Mouse (Mus musculus) natural killer cell, adult 2 months (primary cell): ENCODE data around the gene Vps50.
"Not testable (repeated sequence)": the region's sequence is repeated elsewhere in the genome, so short reads cannot be mapped to it uniquely, and the experiment has no call there.

Source experiments
- DNase-seq, 2 experiments: peaks; one replicate each; pipeline ENCODE4 v3.0.0; 2022; ENCODE audit warnings: low spot score in 2 of 2

Vps50 gene

DNA sequence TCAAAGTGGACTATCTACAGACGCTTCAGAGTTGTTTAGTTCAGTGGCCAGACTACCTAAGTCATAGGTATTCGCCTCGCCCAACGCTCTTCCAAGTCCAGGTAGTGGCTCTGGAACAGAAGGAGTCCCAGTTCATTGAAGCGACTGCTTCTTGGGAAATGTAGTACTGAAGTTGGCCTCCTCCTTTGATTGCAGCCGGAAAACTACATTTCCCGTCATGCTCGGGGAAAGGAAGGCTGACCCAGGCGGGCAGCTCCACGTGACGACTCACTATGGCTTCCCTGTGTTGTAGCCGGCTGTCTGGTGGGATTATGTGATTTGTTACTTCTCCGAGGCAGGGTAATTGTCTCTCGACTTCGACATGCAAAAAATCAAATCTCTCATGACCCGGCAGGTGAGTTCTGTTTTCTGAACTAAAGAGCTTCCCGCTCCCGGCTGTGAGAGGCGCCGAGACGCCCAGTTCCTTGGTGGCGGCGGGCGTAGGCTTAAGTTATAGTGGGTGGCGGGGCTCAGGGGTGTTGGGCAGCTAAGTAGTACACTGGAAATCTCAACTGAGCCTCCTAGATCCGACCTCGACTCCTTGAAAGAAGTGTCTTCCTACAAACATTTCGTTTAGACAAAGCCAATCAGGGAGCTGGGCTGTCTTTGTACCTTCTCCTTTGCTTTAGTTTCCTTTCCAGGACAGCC, at the start of gene Vps50, which contains the start of gene Hepacam2:
Vps50 (plus strand) TSS at position 221 of the 687 bp plus-strand sequence.
Hepacam2 (minus strand) TSS at position 137 of the 687 bp plus-strand sequence.
- DNase-seq = peak; percentile 70 to 79

DNA sequence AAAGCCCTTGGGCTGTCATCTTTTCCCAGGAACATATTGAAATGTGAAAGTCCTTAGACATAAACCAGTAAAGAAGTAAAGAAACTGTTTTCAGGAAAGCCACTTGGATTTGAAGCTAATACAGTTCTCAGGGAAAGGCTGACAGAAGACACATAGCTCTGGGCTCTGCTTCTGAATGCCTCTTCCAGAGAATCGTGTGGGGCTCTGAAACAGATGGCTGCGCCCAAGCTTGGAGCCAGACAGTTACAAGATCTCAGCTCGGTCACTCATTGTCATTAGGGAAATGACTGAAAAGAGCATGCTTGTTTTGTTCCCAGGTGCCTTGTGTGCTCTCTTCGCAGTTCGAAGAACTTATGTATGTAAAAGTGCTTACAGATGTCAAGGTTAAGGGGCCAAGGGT, 43.8 kb upstream of the Vps50 start:
- no peak for DNase-seq

DNA sequence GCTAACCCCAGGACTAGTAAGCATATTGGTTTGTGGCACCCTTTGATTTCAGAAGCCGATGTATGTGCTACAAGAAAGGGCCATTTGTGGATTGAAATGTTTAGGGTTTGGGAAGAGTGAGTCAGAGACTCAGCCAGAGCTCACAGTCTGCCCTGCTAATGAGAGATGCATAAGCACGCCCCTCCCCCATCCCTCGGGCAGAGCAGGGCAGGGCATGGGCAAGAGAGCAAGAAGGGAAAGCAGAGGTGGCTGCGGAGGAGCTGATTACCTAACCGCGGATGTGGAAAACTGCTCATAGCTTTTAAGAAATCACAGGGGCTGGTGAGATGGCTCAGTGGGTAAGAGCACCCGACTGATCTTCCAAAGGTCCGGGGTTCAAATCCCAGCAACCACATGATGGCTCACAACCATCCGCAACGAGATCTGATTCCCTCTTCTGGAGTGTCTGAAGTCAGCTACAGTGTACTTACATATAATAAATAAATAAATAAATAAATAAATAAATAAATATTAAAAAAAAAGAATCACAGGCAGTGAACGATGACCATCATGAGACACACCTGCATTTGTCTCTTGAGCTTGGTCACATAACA, 42.1 kb upstream of the Vps50 start:
- DNase-seq = no peak

DNA sequence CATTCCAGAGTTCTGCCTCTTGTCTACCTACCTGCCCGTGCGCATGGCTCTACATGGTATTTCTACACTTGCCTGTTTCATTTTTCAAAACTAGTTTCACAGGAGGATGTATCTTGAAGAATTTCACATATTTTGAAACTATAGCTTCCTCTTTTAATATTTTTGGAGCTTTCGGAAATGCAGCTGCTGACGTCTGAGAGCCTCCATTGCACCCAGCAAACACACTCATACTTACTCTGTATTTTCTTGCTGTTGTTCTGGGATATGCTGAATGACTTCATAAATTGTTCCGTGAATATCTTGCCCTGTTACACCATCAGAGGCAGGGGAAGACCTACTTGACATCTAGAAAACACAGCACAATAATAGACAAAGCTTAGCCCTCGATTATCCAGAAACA, 35.2 kb upstream of the Vps50 start:
- DNase-seq = no peak

DNA sequence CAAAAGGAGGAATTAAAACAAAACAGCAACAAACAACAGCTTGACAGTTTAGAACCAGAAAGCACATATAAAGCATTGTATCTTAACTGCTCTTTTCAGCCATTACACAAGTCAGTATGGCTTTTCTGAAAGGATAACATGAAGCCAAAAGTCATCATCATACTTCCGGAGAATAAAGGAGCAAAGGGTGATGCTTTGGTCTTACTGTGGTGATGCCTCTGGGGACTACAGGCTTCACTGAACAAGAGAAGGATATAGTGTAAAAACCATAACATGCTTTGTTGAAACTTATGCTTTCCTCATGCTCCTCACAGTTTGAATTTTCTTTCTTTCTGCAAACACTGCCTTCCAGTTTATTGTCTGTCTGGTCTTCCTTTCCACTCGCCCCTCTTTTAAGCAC, 34.6 kb upstream of the Vps50 start:
- DNase-seq = no peak

DNA sequence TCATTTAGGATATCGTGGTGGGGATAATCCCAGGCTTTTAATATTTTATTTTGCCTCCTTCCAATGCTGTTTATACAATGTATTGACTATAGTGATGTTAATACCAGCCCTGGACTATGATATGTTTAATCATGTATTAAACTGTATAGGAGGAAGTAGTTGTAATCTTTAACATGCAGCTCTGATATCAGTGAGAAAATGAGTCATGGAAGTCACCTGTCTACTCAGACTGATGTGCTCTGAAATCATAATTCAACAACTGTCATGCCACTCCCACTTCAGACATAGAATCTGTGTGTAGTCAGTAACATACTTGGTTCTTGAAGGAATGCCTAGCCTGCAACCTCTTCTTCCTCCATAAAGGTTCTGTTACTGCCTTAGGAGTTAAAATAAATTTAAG, 29.6 kb upstream of the Vps50 start:
- DNase-seq = no peak

DNA sequence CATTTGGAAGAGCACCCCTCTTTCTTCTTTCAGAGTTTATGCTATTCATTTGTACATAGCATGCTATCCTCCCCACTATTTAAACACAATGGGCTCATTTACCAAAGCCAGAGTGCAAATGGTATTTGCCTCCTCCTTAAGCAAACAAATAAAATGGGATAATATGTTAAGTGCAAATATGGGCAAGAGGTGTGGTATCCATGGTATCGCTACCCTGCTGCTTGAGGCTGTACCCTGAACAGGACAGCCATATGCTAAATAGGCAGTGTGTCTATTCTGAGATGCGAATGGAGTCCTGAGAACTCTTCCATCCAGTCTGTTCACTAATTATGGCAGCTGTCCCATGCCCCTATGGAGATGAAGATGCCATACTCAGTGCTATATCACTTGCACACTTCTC, 27.5 kb upstream of the Vps50 start:
- DNase-seq = no peak

DNA sequence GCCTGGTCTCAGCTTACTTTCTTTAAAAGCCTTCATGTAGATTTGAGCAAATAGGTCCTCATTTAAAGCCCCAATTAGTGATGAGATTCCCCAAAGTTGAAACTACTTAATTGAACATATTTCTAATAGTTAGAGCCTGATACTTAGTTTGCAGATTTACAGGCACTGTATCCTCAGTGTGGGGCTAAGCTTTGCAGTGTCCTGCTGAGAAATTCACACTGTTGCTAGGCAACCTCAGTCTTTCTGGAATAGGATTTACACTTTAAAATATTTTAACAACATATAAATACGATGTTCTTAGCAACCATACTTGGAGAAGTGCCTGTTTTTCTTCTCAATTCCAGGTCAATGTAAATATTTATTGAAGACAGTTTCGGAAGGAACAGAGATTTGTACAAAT, 21.9 kb upstream of the Vps50 start:
- no peak for DNase-seq

DNA sequence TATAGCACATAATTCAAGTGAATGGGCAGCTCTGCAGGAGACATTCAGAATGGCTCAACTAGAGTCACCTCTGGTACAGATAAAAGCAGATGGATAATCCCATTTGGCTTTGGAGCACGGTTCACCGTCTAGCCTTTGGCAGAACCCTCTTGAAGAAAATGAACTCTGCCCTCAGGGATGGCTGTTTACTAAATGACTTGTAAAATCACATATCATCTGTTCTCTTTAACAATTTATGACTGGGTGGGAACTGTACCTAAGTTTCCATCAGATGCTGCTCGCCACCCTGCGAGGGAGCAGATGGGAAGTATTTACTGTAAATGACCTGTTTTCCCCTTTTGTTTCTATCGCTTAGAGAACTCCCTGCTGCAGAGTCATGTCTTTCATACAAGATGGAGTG, 18.3 kb upstream of the Vps50 start:
- DNase-seq = no peak

DNA sequence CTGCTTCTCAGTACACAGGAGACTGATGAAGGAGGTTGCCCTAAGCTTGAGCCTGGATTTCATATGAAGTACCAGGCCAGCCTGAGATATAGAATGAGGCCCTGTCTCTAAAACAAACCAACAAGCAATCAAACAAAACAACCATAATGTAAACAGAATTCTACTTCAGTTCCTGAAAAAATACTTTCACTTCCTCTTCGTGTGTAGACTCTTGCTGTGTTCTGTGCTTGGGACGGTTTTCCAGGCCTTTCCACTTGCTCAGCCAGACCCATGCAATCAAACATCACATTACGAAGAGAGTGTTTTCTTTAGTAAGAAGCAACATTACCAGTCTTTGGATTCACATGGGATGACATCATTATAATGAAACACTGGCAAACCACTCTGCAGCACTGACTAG, 16.5 kb upstream of the Vps50 start:
- DNase-seq = no peak

DNA sequence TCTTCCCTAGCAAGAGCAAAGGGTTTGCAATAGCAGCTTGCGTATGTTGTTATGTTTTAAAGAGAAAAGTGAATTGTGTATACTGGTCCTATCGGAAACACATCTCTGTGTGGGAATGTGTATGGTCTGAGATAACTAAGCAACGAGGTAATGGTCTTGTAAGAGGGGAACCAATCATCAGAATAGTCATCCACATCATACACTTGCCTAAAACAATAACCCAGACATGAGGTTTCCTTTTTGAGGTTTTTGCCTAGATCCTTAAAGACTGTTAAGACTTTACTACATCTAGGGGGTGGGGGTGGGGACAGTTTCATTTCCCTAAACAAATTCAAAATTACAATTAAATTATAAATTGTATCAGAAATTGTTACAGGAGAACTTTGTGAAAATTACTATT, 13.0 kb upstream of the Vps50 start:
- no peak for DNase-seq

DNA sequence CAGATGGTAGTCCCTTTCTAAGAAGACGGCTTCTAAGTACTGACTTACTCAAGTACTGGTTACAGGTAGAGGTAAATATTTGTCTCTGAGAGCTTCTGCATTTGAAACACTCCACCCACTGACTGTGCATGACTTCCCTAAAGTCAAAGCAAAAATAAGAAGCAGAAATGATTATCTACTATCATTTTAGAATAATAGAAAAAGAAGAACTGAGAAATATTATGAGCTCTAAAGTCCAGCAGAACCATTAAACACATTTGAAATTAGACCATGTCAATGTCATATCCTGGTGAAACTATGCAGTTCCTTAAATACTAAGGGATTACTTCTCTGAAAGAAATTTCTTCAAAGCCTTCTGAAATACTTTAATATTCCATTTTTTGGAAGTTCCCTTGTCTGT, 10.8 kb upstream of the Vps50 start:
- DNase-seq = no peak

DNA sequence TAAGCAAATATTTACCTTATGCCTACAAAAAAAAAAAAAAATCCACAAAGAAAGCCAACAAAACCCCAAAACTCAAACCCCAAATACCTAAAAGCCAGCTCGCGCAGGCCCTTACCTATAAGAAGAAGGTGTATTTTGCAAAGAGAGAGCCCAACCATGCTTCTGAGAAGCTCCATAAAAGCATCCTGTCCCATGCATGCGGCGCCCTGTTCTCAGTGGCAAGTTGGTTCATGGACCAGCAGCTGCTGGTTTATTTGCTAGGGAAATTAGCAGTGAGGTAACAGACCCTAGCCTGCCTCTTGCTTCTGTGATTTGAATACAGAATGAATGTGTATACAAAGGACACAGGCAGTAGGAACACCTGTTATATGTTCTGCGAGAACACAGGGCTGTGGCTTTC, 3.9 kb upstream of the Vps50 start:
- DNase-seq = no peak

DNA sequence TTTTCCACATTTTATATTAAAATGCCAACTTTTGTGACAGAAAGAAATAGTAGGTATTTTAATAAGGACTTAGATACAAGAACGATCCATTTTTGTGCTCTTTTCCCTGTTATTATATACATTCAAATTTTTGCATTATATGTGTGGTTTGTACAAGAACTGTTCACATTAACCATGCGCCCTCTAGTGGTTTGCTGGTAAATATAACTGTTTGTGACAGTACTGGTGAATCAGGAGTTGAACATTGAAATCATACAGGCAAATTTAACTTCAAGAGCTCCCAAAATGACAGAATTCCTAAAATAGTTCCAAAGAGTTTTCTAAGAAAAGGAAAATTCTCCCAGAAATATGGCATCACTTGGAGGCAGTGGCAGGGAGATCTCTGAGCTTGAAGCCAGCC, 2.0 kb upstream of the Vps50 start:
- DNase-seq = peak; percentile 11 to 33

DNA sequence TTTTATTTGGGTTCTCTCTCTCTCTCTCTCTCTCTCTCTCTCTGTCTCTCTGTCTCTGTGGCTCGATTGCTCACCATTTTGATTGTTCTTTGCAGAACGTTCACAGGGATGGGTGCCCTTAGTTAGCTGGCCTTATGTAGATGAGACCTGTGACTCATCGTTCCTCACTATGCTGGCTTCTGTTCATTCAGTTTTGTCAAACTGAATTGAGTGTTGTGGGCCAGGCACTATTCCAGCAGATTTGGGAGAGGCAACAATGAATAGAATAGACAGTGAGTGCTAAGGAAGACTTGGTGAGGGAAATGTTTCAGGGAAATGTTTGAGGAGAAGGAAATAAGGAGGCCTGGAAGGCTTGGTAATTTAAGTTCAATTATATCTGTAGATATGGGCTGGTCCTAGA, 2.1 kb downstream of the Vps50 start:
- no peak for DNase-seq

DNA sequence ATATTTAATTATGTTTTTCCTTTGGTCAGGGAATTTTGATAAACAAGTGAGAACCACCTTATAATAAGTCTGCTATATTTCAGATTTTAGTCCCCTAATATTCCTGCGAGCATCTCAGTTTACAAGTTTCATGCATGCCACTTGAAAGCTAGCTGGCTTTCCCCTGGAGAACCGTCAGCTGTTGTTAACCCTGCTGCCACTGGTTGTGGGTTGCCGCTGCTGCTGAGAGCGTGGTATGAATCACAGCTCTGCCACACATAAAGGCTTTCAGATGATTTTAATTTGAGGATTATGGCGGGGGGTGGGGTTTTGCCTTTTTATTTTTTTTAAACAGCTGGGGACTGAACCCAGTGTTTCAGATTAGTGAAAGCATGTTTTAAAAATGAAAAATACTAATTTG, 7.1 kb downstream of the Vps50 start:
- DNase-seq = no peak

DNA sequence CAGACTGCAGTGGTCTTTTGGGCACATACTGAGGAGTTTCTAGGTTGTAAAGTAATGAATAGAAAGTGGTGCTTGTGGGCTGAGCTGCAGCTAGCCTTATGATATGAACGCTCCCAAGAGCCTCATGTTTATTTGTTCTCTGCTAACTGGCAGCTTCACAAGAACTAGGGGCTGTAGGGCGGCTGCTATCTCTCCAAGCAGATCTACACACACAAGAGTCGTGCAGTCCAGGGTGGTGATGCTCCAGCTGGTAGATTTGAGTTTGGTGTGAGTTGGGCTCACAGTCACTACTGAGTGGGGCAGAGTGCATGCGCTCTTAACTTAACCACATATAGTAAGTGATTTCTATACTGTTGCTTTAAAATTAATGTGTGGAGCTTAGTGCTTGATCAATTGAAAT, 8.9 kb downstream of the Vps50 start:
- DNase-seq = no peak

DNA sequence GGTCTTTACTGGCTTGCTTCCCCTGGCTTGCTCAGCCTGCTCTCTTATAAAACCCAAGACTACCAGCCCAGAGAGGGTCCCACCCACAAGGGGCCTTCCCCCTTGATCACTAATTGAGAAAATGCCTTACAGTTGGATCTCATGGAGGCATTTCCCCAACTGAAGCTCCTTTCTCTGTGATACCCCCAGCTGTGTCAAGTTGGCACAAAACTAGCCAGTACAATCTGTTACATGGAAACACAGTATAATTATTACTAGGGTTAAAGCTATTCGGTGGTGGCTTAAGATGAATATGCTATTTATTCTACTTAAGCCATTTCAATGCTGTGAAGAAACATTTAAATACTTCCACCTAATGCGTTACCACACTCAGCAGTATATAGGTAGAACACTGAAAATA, 10.0 kb downstream of the Vps50 start:
- not testable (repeated sequence) for DNase-seq

DNA sequence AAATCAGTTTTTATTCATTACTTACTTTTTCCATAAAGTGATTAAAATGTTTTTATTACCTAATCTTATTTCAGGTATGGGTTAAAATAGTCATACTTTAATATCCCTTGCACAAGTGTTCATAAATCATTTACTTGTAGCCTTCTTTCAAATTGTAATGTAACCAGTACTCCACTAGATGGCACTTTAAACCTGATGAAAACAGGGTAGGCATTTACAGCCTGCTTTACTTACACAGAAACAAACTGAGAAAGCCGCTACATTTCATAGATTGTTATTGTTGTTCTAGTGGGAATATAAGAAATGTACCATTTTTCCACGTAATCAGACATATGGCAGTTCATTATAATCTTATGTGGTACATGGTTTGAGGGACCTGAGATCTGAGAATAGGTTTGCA, 11.6 kb downstream of the Vps50 start:
- no peak for DNase-seq

DNA sequence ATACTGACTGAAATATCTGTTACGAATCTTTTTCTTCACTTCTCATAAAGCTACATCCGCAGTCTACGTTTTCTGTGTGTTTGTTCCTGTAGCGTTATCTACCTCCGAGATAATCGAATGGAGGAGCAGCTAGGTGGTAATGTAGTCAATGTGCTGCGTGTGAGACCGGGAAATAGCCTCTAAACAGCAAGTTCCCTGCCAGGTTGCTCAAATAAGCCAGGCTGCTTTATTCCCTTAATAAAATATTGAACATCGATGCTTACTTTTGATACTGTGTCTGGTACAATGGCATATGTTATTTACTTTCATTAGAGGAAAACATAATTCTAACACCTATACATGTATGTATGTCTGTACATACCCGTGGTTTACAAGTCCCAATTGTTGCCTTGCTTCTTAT, 12.9 kb downstream of the Vps50 start:
- no peak for DNase-seq

DNA sequence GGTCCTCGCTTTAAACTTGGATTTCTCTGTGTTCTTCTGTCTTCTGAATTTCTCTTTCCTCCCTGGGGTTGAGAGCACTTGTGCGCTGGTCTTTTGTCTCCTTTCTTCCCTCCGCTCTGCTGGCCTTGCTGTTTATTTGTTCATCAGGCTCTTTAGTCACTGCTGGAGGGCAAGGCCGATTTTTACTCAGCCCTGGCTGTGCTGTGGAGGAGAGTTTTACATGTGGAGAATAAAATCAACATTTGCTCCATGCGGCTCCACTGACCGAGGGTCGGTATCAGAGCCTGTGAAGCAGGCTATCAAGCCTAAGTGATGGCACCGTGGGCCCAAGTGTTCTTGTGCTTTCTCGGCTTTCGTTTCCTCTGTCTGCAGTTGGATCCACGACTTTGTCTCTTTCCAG, 13.4 kb downstream of the Vps50 start:
- no peak for DNase-seq

DNA sequence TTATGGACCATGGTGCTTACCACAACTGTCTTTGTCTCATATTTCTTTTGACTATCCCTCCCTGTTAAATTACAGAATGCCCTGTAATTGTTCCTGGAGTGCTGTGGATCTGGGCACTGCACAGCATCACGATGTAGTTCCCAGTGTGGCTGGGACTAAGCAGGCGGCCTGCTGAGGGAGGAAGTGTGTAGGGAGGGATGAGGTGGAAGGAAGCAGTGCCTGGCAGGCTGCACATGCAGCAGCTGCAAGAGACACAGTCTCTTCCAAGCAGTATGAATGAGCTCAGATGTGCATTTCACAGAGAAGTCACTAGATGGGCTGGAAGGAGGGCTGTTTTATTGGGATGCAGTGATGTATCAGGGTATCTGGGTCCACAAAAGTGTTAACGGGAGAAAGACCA, 14.4 kb downstream of the Vps50 start:
- DNase-seq = no peak

DNA sequence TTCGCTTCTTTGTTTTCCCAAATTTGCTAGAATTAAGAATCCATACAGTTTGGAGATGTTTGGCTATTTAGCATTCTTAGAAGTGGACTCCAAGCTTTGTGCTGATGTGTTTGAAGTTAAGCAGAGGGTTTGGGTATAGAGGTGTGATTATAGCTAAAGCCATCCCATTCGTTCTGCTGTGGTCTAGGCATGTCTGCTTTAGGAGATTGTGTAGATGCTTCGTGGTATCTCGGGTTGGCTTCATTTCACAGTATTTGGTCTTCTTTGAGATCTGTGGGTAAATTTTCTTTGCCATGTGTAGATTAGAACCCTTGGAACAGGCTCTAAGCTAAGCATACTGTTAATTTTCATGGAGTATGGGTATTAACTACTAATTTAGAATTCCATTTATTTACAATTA, 30.0 kb downstream of the Vps50 start:
- no peak for DNase-seq

DNA sequence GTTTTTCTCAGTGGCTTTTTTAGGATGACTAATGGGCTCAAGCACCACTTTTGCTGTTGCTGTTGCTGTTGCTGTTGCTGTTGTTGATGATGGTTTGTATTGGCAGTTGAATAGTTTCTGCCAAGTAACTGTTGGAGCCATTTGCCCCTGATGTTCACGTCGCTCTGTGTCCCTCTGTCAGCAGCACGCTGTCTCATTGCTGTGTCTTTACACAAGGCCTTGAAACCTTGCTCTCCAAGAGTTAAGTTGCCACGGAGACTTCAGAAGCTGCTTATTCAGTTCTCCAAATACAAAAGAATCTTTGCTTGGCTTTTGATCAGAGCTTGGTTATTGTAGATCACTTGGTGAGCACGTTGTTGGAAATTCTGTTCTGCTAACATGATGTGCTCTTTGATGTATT, 33.3 kb downstream of the Vps50 start:
- no peak for DNase-seq
